ENCODE assay signal across 33 mouse cellular contexts in the genomic region with DNA sequence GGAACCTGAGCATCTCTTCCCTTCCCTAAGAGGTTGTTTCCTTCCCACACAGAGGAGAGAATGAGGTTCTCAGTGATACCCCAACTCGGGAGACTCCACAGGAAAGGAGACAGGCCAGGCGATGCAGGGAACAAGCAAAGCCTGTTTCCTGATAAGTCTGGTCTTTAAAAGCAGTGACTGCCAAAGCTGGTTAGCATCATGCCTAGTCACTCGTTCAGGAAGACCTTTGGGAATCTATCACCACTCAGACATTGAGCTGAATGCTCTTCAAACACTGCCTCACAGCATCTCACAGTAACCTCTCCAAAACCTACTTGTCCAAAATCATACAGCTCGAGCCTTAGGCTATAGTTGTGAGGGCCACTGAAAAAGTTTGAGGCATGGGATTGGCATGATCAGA. TPM values are rescaled to one million over a fixed set of nuclear protein-coding genes. Genes with fewer than 3 reads are reported as not detected.
DNase-seq lines count a peak whose midpoint lies in the region; ATAC-seq lines count a peak whose summit lies in the region.
"Had no signal": no experiment of that assay in that cellular context is flagged by ENCODE, and none has a peak within 500 bp of the region (broad histone marks: within the 10 kb centered on the region; RNA-seq: fewer than 3 reads in every experiment).

No protein-coding gene starts in this region.

- ATAC-seq in heart, embryonic 15.5 days (replicated peaks; ENCODE audit: insufficient number of reproducible peaks, insufficient read depth, low FRiP score, low read depth), result no peak
- no peak for ATAC-seq in heart, embryonic 11.5 days (replicated peaks; ENCODE audit: insufficient number of reproducible peaks, low FRiP score, low TSS enrichment)
- no peak for ATAC-seq in kidney, embryonic 14.5 days (ENCODE audit: low FRiP score, low TSS enrichment)
- ATAC-seq in kidney, embryonic 15.5 days (replicated peaks; ENCODE audit: low FRiP score), result no peak
- no peak for ATAC-seq in granulocyte monocyte progenitor cell, adult 5-6 weeks (replicated peaks; ENCODE audit: poor library complexity, severe bottlenecking)
- ATAC-seq: forebrain, embryonic 13.5 days; hindbrain, postnatal 0 days; liver, embryonic 12.5 days; lung, postnatal 0 days; midbrain, embryonic 13.5 days had no signal

- H3K27me3 ChIP-seq in heart, embryonic 15.5 days, result no peaks in the 10 kb centered on the region
- H3K27me3 ChIP-seq in heart, embryonic 11.5 days (ENCODE audit: control insufficient read depth, insufficient read depth, low read length), result no peaks in the 10 kb centered on the region
- H3K27me3 ChIP-seq in kidney, embryonic 14.5 days (ENCODE audit: control insufficient read depth, insufficient read depth, low read length), result no peaks in the 10 kb centered on the region
- H3K27me3 ChIP-seq in kidney, embryonic 15.5 days, result no peaks in the 10 kb centered on the region
- H3K27me3 ChIP-seq: forebrain, embryonic 13.5 days; hindbrain, embryonic 12.5 days; limb, embryonic 13.5 days had no signal

- H3K4me2 ChIP-seq in heart, embryonic 15.5 days, result no peak overlapping the region
- H3K4me2 ChIP-seq in heart, embryonic 11.5 days, result no peak overlapping the region
- H3K4me2 ChIP-seq in kidney, embryonic 14.5 days (replicated peaks; ENCODE audit: low read depth, low read length), result no peak overlapping the region
- H3K4me2 ChIP-seq in kidney, embryonic 15.5 days, result no peak overlapping the region
- H3K4me2 ChIP-seq: forebrain, embryonic 13.5 days; hindbrain, embryonic 12.5 days; limb, embryonic 13.5 days; liver, embryonic 12.5 days; midbrain, embryonic 13.5 days had no signal

- no peaks in the 10 kb centered on the region for H3K36me3 ChIP-seq in heart, embryonic 15.5 days
- H3K36me3 ChIP-seq in heart, embryonic 11.5 days (ENCODE audit: control insufficient read depth, insufficient read depth, low read length), result no peaks in the 10 kb centered on the region
- H3K36me3 ChIP-seq in kidney, embryonic 14.5 days (ENCODE audit: control insufficient read depth, insufficient read depth, low read length), result no peaks in the 10 kb centered on the region
- H3K36me3 ChIP-seq in kidney, embryonic 15.5 days, result no peaks in the 10 kb centered on the region
- H3K36me3 ChIP-seq: G1E; hindbrain, embryonic 12.5 days; limb, embryonic 13.5 days; liver, embryonic 12.5 days; midbrain, embryonic 13.5 days had no signal

- peaks cover 54% of the 10 kb centered on the region for H3K4me1 ChIP-seq in heart, embryonic 15.5 days (replicated peaks)
- peaks cover 36% of the 10 kb centered on the region for H3K4me1 ChIP-seq in heart, embryonic 11.5 days (ENCODE audit: control insufficient read depth, insufficient read depth, low read length)
- no peaks in the 10 kb centered on the region for H3K4me1 ChIP-seq in kidney, embryonic 14.5 days (ENCODE audit: control insufficient read depth, insufficient read depth, low read length)
- peaks cover 20% of the 10 kb centered on the region for H3K4me1 ChIP-seq in kidney, embryonic 15.5 days
- peaks cover 38% of the 10 kb centered on the region for H3K4me1 ChIP-seq in brown adipose tissue, adult 24 weeks (ENCODE audit: control insufficient read depth, insufficient read depth, insufficient read length, low read length)
- H3K4me1 ChIP-seq: hindbrain, embryonic 12.5 days had no signal

- 33% methylated on average over 4 of the region's 4 CpGs for WGBS in heart, embryonic 15.5 days
- 32% methylated on average over 4 of the region's 4 CpGs for WGBS in heart, embryonic 11.5 days (ENCODE audit: insufficient replicate concordance)
- WGBS in kidney, embryonic 14.5 days, result 78% methylated on average over 4 of the region's 4 CpGs
- 68% methylated on average over 4 of the region's 4 CpGs for WGBS in kidney, embryonic 15.5 days

- no peak overlapping the region for H3K4me3 ChIP-seq in heart, embryonic 15.5 days
- no peak overlapping the region for H3K4me3 ChIP-seq in heart, embryonic 11.5 days (ENCODE audit: low read depth, low read length)
- H3K4me3 ChIP-seq in kidney, embryonic 14.5 days (ENCODE audit: low read length), result no peak overlapping the region
- no peak overlapping the region for H3K4me3 ChIP-seq in kidney, embryonic 15.5 days (replicated peaks)
- no peak overlapping the region for H3K4me3 ChIP-seq in brown adipose tissue, adult 24 weeks (ENCODE audit: insufficient read depth, low read depth, low read length)
- H3K4me3 ChIP-seq: forebrain, embryonic 13.5 days; hindbrain, embryonic 12.5 days; layer of hippocampus, adult 2 months; limb, embryonic 13.5 days; liver, embryonic 12.5 days; megakaryocyte, embryonic 14.5 days; midbrain, embryonic 13.5 days had no signal

- peak; percentile 83 for DNase-seq in heart, adult 11 months
- no peak for DNase-seq in heart, postnatal 14 days
- DNase-seq: adrenal gland, adult 8-10 months; cerebellum, adult 11 months; cerebellum, adult 9-10 months; cerebellum, postnatal 36 days; gastrocnemius, postnatal 36 days; heart, postnatal 10 days; kidney, adult 18-20 months; kidney, postnatal 14 days; lung, adult 18-20 months; lung, postnatal 4 days; right cerebral cortex, postnatal 25 days; spleen, adult 18-20 months; thymus, adult 2 months; thymus, postnatal 36 days had no signal

- H3K27ac ChIP-seq in heart, embryonic 15.5 days, result peak overlapping the region; percentile 21; the same call in 1 of the 2 replicates
- H3K27ac ChIP-seq in heart, embryonic 11.5 days (ENCODE audit: low read depth, low read length), result no peak overlapping the region
- 0 out of 2 replicates have a peak overlapping the region, but pooled peaks have one; percentile 24 for H3K27ac ChIP-seq in kidney, embryonic 14.5 days (ENCODE audit: low read depth, low read length)
- no peak overlapping the region for H3K27ac ChIP-seq in kidney, embryonic 15.5 days
- H3K27ac ChIP-seq in brown adipose tissue, adult 24 weeks (replicated peaks; ENCODE audit: low read depth, low read length), result peak overlapping the region; percentile 56
- H3K27ac ChIP-seq: forebrain, embryonic 13.5 days; hindbrain, embryonic 12.5 days; hindbrain, postnatal 0 days; layer of hippocampus, adult 2 months; limb, embryonic 13.5 days; liver, embryonic 12.5 days; midbrain, embryonic 13.5 days had no signal

- H3K9ac ChIP-seq in heart, embryonic 15.5 days, result no peak overlapping the region
- H3K9ac ChIP-seq in heart, embryonic 11.5 days (ENCODE audit: low read depth, low read length), result no peak overlapping the region
- H3K9ac ChIP-seq in kidney, embryonic 14.5 days (ENCODE audit: low read depth, low read length), result no peak overlapping the region
- no peak overlapping the region for H3K9ac ChIP-seq in kidney, embryonic 15.5 days
- H3K9ac ChIP-seq: forebrain, embryonic 13.5 days; hindbrain, embryonic 12.5 days; limb, embryonic 13.5 days; liver, embryonic 12.5 days; midbrain, embryonic 13.5 days had no signal

- intact Hi-C loops in heart, postnatal 14 days (cut with DNase I), result loop anchor here (2.0 to 5.0 kb wide), 2 partner anchors 34 to 61 kb away; no protein-coding TSS in a partner anchor

- H3K9me3 ChIP-seq in heart, embryonic 15.5 days (replicated peaks), result no peaks in the 10 kb centered on the region
- no peaks in the 10 kb centered on the region for H3K9me3 ChIP-seq in heart, embryonic 11.5 days (replicated peaks; ENCODE audit: control insufficient read depth, low read length)
- no peaks in the 10 kb centered on the region for H3K9me3 ChIP-seq in kidney, embryonic 14.5 days (ENCODE audit: control insufficient read depth, low read length)
- H3K9me3 ChIP-seq in kidney, embryonic 15.5 days (replicated peaks), result no peaks in the 10 kb centered on the region
- H3K9me3 ChIP-seq: forebrain, embryonic 13.5 days; G1E; hindbrain, embryonic 12.5 days; limb, embryonic 13.5 days; liver, embryonic 12.5 days; megakaryocyte, embryonic 14.5 days; midbrain, embryonic 13.5 days had no signal

RNA-seq across cellular contexts. Expression of a gene that starts 40.2 kb away (rescaled TPM):
- total RNA-seq in heart, postnatal 14 days (2021), result 100 to 1,000 TPM in 1 of 2 experiments, 10 to 100 TPM in 1; 89.7 to 101 TPM
- polyA plus RNA-seq in heart, embryonic 15.5 days (2015; fragmentation: Nextera tagmentation; extraction: Ambion mirVana), result 35.4 and 35.6 TPM in 2 replicates
- polyA plus RNA-seq in heart, embryonic 11.5 days (2014; fragmentation: Nextera tagmentation; extraction: Ambion mirVana), result 31.6 and 46.9 TPM in 2 replicates
- polyA plus RNA-seq in kidney, embryonic 14.5 days (2014; fragmentation: Nextera tagmentation; extraction: Ambion mirVana), result 18.4 and 39.5 TPM in 2 replicates
- polyA plus RNA-seq in kidney, embryonic 15.5 days (2015; fragmentation: Nextera tagmentation; extraction: Ambion mirVana), result 37.8 and 41.7 TPM in 2 replicates
- 22.0 and 39.9 TPM in 2 replicates for polyA plus RNA-seq in brown adipose tissue, adult 24 weeks (2012; ENCODE audit: insufficient read depth, insufficient read length, missing spikeins)
- total RNA-seq in granulocyte monocyte progenitor cell, adult 5-6 weeks (2014; fragmentation: Nextera tagmentation), result not detected in 2 replicates
- total RNA-seq in granulocyte monocyte progenitor cell, adult 5-6 weeks (2017), result 0.15 TPM in 1 of 2 replicates, not detected in the other
- total RNA-seq: monocyte, adult 5-6 weeks had no signal
- polyA plus RNA-seq: G1E had no signal

Comparison
In these comparisons a context has a peak if more than half of its experiments do, and no peak if none do; other contexts are left out.
1. H3K27ac ChIP-seq: peak in heart, embryonic 15.5 days (single experiment), kidney, embryonic 14.5 days (single experiment) and brown adipose tissue, adult 24 weeks (single experiment); none in heart, embryonic 11.5 days (single experiment) and kidney, embryonic 15.5 days (single experiment).